ENCODE assay signal across 23 mouse cellular contexts in the genomic region with DNA sequence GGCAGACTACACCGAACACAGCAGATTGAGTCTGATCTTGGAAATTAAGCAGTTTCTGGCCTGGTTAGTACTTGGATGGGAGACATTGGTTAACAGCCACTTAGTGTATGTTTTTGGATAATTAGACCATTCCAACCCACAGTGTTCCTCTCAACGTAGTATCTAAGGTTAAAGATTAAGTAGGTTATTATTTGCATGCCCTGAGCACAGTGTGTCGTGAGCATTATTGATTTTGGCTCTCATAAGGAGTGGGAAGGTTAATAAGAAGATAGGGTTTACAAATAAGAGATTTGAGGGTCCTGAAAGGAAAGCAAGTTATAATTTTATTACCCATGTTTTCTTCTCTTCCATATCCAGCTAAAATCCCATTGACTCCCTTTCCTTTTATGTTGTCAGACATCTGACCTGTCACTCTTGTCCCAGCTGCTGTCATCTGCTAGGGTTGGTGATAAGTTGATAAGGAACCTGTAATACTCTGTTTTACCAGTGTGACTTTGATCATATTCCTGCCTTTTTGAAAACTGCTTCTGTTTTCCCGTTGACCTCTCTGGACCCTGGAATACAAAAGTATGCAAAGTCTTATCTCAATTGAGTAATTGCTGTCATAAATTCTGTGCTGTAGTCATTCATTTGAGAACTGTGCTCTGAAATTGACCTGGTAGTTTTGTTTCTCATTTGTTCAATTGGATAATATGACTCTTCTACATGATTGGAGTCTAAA.
"Had no signal": no experiment of that assay in that cellular context is flagged by ENCODE, and none has a peak within 500 bp of the region (broad histone marks: within the 10 kb centered on the region; RNA-seq: fewer than 3 reads in every experiment).

No protein-coding gene starts in this region.

- ATAC-seq: forebrain, postnatal 0 days; hindbrain, postnatal 0 days; liver, embryonic 12.5 days had no signal

- DNase-seq: forebrain, postnatal 0 days; gastrocnemius, postnatal 14 days; gastrocnemius, postnatal 36 days; heart, adult 11 months; heart, adult 2 months; heart, postnatal 14 days; heart, postnatal 36 days; kidney, adult 11 months; kidney, adult 2 months; kidney, postnatal 14 days; kidney, postnatal 36 days; layer of hippocampus, adult 9-11 months; layer of hippocampus, postnatal 36 days; left cerebral cortex, postnatal 4 days had no signal

- H3K4me3 ChIP-seq: heart, adult 2 months; heart, embryonic 13.5 days; heart, embryonic 15.5 days; hindbrain, embryonic 13.5 days; hindbrain, embryonic 15.5 days; limb, embryonic 13.5 days; limb, embryonic 15.5 days; liver, embryonic 12.5 days had no signal

- H3K4me1 ChIP-seq: heart, embryonic 13.5 days; heart, embryonic 15.5 days; hindbrain, embryonic 13.5 days; hindbrain, embryonic 15.5 days; limb, embryonic 13.5 days; limb, embryonic 15.5 days; liver, embryonic 12.5 days had no signal

- H3K27me3 ChIP-seq: heart, embryonic 13.5 days; heart, embryonic 15.5 days; hindbrain, embryonic 13.5 days; hindbrain, embryonic 15.5 days; limb, embryonic 13.5 days; limb, embryonic 15.5 days; liver, embryonic 12.5 days had no signal

- H3K4me2 ChIP-seq: heart, embryonic 11.5 days; heart, embryonic 13.5 days; heart, embryonic 15.5 days; hindbrain, embryonic 13.5 days; hindbrain, embryonic 15.5 days; limb, embryonic 13.5 days; limb, embryonic 15.5 days; liver, embryonic 12.5 days had no signal

- H3K9me3 ChIP-seq: heart, embryonic 13.5 days; heart, embryonic 15.5 days; hindbrain, embryonic 13.5 days; hindbrain, embryonic 15.5 days; limb, embryonic 13.5 days; limb, embryonic 15.5 days; liver, embryonic 12.5 days had no signal

- H3K27ac ChIP-seq: heart, adult 2 months; heart, embryonic 13.5 days; heart, embryonic 15.5 days; hindbrain, embryonic 13.5 days; hindbrain, embryonic 15.5 days; hindbrain, postnatal 0 days; limb, embryonic 13.5 days; limb, embryonic 15.5 days; liver, embryonic 12.5 days had no signal

- H3K9ac ChIP-seq: forebrain, postnatal 0 days; heart, embryonic 13.5 days; heart, embryonic 15.5 days; hindbrain, embryonic 13.5 days; hindbrain, embryonic 15.5 days; limb, embryonic 13.5 days; limb, embryonic 15.5 days; liver, embryonic 12.5 days had no signal

- H3K36me3 ChIP-seq: heart, embryonic 13.5 days; heart, embryonic 15.5 days; hindbrain, embryonic 13.5 days; hindbrain, embryonic 15.5 days; limb, embryonic 13.5 days; limb, embryonic 15.5 days; liver, embryonic 12.5 days had no signal
